In the genomic region with DNA sequence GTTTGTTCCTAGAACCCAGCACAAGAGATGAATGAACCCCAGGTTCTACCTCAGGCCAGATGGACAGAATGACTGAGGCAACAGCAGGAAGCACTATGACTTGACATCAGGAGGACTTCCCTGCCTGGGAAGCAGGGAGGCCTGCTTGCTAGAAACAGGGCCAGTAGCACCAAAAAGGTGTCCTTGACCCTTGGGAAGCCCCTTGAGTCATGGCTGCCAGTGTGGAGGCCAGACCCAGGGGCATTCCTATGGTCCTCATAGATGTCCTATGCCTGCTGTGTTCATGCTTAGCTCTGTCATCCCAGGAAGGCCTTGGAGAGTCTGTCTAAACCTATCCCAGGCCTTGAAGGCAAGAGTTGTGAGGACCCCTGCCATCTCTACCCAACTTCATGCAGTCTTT, we compare ENCODE assay signal across 22 mouse cellular contexts. TPM values are rescaled to one million over a fixed set of nuclear protein-coding genes. Genes with fewer than 3 reads are reported as not detected.
"Had no signal": no experiment of that assay in that cellular context is flagged by ENCODE, and none has a peak within 500 bp of the region (broad histone marks: within the 10 kb centered on the region; RNA-seq: fewer than 3 reads in every experiment).

No protein-coding gene starts in this region.

- H3K27ac ChIP-seq: kidney, embryonic 15.5 days; limb, embryonic 12.5 days; limb, embryonic 15.5 days had no signal

- DNase-seq: kidney, adult 8-10 months; kidney, postnatal 14 days; kidney, postnatal 4 days; left cerebral cortex, postnatal 4 days; lung, adult 2 months; lung, postnatal 14 days; midbrain, embryonic 14.5 days; thymus, adult 2 months; thymus, postnatal 14 days; thymus, postnatal 4 days had no signal

- ATAC-seq: intestine, postnatal 0 days had no signal

- H3K4me2 ChIP-seq: kidney, embryonic 15.5 days; limb, embryonic 12.5 days; limb, embryonic 15.5 days; midbrain, embryonic 11.5 days had no signal

- H3K4me3 ChIP-seq: kidney, embryonic 15.5 days; limb, embryonic 12.5 days; limb, embryonic 15.5 days had no signal

- H3K9ac ChIP-seq: kidney, embryonic 15.5 days; limb, embryonic 12.5 days; limb, embryonic 15.5 days had no signal

- H3K9me3 ChIP-seq: kidney, embryonic 15.5 days; limb, embryonic 12.5 days; limb, embryonic 15.5 days had no signal

- H3K4me1 ChIP-seq: limb, embryonic 15.5 days had no signal

RNA-seq across cellular contexts. Expression of a gene that starts 9.8 kb away (rescaled TPM):
- polyA plus RNA-seq: intestine, embryonic 14.5 days; intestine, postnatal 0 days; kidney, embryonic 15.5 days; limb, embryonic 15.5 days; lung, adult 2 months; lung, embryonic 16.5 days; midbrain, embryonic 11.5 days; midbrain, postnatal 0 days; neural tube, embryonic 14.5 days; small intestine, adult 2 months; stomach, embryonic 14.5 days; stomach, postnatal 0 days; thymus, adult 2 months had no signal
